Mouse (Mus musculus) thymus, postnatal 0 days (tissue): Measurements from ENCODE around the gene Srrm4. TPM values are rescaled to one million over a fixed set of nuclear protein-coding genes. Genes with fewer than 3 reads are reported as not detected.

Source experiments
- DNase-seq: peaks from one replicate; pipeline ENCODE4 v3.0.0-alpha.2; 2015; ENCODE audit warnings: low spot score
- polyA plus RNA-seq: library from polyadenylated mRNA; unstranded; fragments of >200 nt; fragmentation: Nextera tagmentation; extraction: Ambion mirVana; gene quantifications from 2 replicates; pipeline ENCODE4 v1.2.1, GENCODE M21; 2015

Srrm4 gene
- 0.12 TPM in 1 of 2 replicates, not detected in the other for polyA plus RNA-seq

DNA sequence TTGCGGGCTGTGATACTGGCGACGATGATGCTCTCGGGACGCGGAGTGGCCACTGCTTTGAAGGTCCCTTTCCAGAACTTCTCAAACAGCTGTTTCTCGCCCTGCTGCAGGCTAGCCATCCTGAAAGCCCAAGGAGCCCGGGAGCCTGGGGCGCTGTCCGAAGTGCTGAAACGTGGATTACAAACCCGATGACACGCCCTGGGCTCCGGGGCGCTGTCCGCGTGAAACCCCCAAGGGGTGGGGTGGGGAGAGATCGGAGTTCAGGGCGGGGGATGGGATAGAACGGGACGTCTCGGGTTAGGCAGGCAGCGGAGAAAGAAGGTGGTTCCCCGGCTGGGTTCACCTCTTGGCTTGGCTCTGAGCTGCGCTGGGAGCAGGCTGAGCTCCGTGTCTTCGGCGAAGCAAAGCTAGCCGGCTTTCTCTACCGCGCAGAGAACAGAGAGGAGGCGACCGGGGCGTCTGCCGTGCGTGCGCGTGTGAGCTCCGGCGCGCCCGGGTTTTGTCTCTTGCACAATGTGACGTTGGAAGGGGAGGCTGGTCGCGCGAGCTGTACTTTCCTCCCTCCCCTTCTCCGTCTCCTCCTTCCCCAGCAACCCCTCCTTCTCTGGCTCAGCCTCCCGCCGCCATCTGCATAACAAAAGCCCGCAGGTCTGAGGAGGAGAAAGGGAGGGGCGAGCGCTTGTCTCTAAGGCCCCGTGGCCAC is at the start of gene Srrm4:
Srrm4 (minus strand) TSS at position 472 of the 703 bp plus-strand sequence.
- DNase-seq, result no peak

GRCm38 (mm10) chr5:116592801-116593430 is 1.3 kb upstream of the Srrm4 start:
- peak; percentile 9 for DNase-seq

DNA sequence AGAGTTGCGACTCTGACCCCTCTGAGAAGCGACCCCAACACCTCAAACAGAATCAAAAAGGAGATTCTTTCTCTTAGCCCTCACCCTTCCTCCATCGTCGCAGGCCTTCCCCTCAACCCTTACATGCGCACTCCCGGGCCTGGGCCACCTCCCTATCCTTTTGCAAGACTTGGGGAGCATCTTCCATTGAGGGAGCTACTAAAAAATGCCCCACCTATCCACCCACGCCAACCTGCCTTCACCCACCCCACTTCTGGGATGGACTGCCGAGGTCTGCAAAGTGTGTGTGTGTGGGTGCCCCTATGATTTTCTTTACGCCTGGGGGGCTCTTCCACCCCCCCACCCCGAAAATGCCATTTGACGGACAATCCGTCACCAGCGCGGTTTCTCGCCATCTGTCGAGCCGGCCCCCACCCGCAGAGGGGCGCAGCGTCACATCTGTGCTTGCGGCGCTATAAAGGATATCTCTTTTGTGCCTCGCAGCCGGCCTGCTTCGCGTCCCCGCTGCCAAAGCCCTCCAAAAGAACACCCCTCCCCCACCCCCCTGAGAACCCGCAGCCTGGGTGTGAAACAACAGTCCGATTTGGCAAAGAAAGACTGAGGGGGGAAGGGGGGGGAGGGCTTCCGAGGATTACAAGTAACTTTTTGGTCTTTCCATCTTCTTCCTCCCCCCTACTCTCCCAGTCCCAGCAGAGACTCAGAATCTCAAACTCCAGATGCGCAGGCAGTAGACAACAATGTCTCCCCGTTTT is 608 bp upstream of the Srrm4 start:
- no peak for DNase-seq

DNA sequence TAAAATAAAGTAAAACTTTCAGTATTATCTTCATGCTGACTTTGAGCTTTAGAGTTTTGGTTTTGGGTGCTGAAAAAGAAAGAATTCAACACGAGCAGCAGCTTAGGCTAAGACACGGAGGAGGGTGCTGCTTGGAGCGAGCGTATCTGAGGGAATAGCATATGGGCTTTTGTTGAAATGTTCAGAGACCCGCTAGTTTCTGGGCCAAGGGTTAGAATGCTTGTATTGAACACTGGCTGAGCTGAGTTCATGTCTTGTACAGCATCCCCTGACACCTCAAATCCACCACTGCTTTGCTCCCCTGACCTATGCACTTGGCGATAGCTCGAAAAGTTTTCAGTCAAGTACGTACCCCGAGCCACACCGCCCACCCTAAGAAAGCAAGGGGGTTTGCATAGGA is 919 bp downstream of the Srrm4 start:
- DNase-seq, result no peak

GRCm38 (mm10) chr5:116589631-116590030 is 2.0 kb downstream of the Srrm4 start:
- no peak for DNase-seq

DNA sequence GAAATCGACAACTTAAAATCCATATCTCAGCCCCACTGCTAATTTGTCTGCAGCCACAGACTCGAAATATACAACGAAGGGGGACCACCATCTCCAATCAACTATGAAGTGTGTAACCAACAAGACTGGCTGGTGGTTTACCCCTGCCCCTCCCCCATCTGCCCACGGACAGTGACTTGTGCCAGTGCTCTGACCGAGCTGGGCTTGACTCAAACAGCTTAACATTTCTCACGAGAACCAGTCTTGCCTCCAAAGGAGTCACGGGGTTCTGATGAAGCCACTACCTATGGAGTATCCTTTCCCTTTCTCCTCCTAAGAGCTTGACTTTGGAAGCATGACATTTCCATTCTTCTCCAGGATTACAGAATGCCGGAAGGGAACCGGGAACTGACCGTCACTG is 2.8 kb downstream of the Srrm4 start:
- DNase-seq, result no peak

DNA sequence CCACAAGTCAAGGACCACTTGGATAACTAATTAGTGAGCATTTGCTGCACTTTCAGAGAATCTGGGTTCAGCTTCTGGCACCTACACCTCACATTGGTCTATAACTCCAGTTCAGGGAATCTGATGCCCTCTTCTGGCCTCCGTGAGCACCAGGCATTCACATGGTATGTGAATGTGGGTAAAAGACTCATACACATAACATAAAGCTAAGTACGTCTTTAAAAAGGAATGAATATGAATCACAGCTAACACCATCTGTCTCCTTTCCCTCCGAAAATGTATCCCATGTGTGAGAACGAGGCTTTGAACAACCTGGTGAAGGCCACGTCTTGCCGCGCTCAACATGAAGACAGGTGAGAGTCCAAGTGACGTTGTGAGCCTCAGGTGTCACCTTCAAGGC is 12.1 kb downstream of the Srrm4 start:
- no peak for DNase-seq

DNA sequence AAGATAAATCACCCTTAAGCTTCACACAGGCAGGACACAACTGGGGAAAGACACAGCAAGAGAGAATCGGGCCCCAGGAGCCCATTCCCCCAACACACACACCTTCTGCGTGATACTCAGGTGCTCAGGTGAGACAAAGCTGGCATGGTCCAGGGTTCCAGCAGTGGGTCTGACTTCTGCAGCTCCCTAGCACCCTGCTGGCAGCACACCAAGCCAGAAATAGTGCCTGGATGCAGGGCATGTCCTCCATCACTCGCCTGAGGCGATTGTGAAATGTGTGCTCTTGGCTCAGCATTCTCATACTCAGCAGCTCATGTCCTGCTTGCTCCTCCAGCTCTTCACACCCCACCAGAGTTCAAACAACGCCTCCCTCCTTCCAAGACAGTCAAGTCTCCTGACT is 14.5 kb downstream of the Srrm4 start:
- no peak for DNase-seq

- DNase-seq, result no peak
Measured at GRCm38 (mm10) chr5:116573307-116573706, 18.3 kb downstream of the Srrm4 start.

GRCm38 (mm10) chr5:116571936-116572335 is 19.7 kb downstream of the Srrm4 start:
- DNase-seq, result no peak

GRCm38 (mm10) chr5:116571232-116571861 is 20.3 kb downstream of the Srrm4 start:
- no peak for DNase-seq

DNA sequence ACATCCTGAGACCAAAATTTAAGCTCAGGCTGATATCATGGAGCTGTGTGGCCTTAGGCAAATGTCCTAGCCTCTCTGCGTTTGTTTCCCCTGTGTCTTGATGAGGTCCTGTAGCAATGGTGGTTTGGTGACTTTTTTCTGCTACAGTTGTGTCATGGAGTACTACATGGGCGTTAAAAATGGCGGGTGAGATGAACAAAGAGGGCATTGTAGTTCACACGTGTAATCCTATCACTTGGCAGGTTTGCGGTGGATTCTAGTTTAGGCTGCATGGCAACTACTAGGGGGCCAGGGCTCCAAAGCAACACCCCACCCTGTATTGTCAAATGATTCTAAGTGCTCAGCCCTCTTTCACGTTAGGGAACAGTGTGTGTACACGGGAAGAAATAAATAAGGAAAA is 21.1 kb downstream of the Srrm4 start:
- no peak for DNase-seq

- DNase-seq, result no peak
Measured at GRCm38 (mm10) chr5:116569629-116570028, 22.0 kb downstream of the Srrm4 start.

GRCm38 (mm10) chr5:116568050-116568449 is 23.6 kb downstream of the Srrm4 start:
- DNase-seq, result no peak

- DNase-seq, result no peak
Measured at GRCm38 (mm10) chr5:116567298-116567697, 24.3 kb downstream of the Srrm4 start.

GRCm38 (mm10) chr5:116566385-116567045 is 25.1 kb downstream of the Srrm4 start:
- DNase-seq, result no peak

- no peak for DNase-seq
Measured at GRCm38 (mm10) chr5:116565573-116565972, 26.0 kb downstream of the Srrm4 start.

GRCm38 (mm10) chr5:116564391-116564790 is 27.2 kb downstream of the Srrm4 start:
- DNase-seq, result no peak

DNA sequence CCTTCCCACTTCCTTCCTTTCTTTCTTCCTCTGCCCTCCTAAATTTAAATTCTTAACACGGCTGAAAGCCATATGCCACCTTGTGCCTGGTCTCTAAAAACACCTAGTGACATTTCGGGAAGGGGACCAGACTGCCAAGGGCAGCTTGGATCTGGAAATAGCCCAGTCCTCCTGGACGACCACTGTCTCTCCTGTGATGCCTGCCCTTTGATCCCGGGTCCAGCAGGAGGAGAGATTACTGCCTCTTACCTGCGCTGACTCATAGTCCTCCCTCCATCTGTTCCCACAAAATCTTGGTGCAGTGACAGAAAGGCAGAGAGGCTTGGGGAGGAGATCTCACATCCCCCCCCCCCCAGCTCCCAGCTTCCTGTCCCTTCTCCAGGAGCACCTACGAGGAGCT is 27.9 kb downstream of the Srrm4 start:
- no peak for DNase-seq

- no peak for DNase-seq
Measured at GRCm38 (mm10) chr5:116559091-116559490, 32.5 kb downstream of the Srrm4 start.

DNA sequence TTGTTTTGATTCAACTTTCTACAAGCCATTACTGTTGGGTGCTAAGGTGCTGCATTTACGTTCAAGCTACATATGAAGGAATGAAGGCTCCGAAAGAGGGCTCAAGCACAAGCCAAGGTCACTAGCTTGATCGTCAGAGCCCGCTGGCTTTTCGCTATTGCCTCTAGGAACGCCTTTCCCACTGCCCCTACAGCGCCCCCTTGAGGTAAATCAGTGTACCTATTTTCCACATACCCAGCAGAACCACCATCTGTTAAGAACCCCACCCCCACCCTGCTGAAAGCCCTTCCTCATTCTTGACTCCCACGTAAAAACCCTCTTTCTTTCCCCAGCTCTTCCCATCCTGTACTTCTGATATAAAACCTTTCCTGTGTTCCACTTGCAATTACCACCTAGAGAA is 35.0 kb downstream of the Srrm4 start:
- no peak for DNase-seq
